Mouse (Mus musculus): ENCODE data around the gene Rhot2.

Gene Rhot2

DNA sequence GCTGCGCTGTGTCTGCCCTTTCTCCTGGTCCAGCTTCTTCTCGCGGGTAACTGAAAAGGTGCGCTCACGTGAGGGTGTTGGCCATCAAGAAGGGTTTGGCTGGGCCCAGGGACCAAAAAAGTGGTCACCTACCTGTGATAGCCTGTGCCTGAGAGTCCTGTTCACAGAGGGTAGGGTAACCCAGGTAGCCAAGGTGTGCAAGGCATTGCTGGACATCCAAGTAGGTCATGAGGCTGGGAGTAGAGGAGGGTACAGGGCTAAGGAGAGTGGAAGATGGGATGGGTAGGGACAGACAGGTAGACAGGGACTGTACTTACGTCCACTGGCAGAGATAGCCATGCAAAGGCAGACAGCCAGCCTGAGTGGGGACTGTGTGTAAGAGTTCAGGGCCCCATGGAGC lies 4.1 kb downstream of the Rhot2 start:
- H3K36me3 ChIP-seq (ENCODE audit: control insufficient read depth, insufficient read depth, low read length, poor library complexity, severe bottlenecking), result peaks cover 5% of the 10 kb centered on the region; the same call in 1 of the 2 replicates
- H3K27me3 ChIP-seq (ENCODE audit: control insufficient read depth, insufficient read depth, low read length, poor library complexity, severe bottlenecking), result no peaks in the 10 kb centered on the region
- DNase-seq (ENCODE audit: low read depth, low spot score), result no peak

DNA sequence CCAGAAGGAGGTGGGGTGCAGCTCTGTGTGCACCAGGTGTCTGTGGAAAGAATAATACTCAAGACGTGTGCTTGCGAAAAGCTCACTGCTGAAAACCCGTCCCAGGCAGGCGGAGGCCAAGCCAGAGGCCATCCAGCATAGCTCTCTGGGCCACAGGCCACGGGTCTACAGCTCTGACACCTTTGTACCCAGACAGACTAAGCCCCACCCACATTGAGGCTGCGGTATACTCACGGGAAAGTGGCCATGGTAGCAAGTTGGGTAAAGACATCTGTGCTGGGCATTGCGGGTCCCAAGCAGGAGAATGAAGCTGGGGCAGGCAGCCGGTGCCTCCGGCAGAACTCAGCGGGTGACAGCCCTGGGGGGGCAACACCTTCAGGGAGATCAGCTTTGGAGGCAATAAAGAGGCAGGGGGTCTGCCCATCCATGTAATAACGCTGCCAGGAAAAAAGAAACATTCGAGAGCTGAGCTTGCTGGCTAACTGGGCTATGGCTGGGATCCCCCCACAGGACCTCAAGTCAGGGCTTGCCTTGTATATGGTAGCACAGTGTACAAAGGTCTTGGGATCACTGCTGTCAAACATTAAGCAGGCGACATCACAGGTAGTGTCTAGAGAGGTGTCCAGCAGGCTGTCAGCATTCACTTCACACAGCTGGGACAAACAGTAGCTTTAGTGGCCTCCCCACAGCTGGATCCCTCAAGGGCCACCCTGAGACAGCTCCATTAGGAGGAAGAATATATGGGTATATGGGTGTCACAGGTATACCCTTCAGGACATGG lies 5.0 kb downstream of the Rhot2 start:
- no peaks in the 10 kb centered on the region for H3K27me3 ChIP-seq (ENCODE audit: control insufficient read depth, insufficient read depth, low read length, poor library complexity, severe bottlenecking)
- no peak for DNase-seq (ENCODE audit: low read depth, low spot score)
- peaks cover 5% of the 10 kb centered on the region; the same call in 1 of the 2 replicates for H3K36me3 ChIP-seq (ENCODE audit: control insufficient read depth, insufficient read depth, low read length, poor library complexity, severe bottlenecking)

DNA sequence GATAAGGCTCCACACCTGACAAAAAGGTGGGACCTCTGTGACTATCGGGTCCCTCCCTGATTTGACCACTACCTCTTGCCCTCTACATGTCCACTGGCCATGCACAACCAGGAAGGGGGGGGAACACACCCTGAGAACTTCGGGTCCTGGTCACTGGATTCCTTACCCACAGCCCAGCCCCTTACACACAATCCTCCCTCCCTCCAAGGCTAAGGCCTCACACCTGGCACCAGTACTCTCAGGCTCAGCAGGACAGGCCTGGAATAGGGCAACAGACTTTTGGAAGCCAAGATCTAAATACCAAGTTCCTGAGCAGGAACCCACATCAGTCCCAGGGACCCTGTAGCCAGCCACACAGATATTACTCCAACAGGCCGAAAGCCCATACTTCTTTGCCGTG lies 5.7 kb downstream of the Rhot2 start:
- DNase-seq (ENCODE audit: low read depth, low spot score), result no peak
- Histone ChIP-seq H3K36me3 (ENCODE audit: control insufficient read depth, insufficient read depth, low read length, poor library complexity, severe bottlenecking) (peaks cover 5% of the 10 kb centered on the region; the same call in 1 of the 2 replicates), H3K27me3 (ENCODE audit: control insufficient read depth, insufficient read depth, low read length, poor library complexity, severe bottlenecking) (no peaks in the 10 kb centered on the region)

DNA sequence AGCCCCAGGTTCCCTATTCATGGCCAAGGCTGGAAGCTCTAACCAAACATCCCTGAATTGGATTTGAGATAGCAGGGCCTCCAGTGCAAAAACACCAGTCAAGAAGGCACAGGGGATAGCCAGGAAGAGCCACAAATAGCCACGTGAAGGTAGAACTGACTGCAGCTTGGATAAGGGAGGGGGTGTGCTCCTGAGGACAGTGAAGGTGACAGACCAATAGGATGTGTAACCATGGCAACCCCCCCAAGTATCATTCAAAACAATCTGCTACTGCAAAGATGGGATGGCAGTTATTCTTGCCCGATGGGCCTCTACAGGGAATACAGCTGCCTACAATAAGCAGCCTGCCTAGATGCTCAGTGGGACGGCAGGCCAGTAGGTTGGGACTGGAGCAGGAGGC lies 7.1 kb downstream of the Rhot2 start:
- Histone ChIP-seq H3K27me3 (ENCODE audit: control insufficient read depth, insufficient read depth, low read length, poor library complexity, severe bottlenecking) (no peaks in the 10 kb centered on the region), H3K36me3 (ENCODE audit: control insufficient read depth, insufficient read depth, low read length, poor library complexity, severe bottlenecking) (peaks cover 5% of the 10 kb centered on the region; the same call in 1 of the 2 replicates)
- DNase-seq (ENCODE audit: low read depth, low spot score), result no peak

DNA sequence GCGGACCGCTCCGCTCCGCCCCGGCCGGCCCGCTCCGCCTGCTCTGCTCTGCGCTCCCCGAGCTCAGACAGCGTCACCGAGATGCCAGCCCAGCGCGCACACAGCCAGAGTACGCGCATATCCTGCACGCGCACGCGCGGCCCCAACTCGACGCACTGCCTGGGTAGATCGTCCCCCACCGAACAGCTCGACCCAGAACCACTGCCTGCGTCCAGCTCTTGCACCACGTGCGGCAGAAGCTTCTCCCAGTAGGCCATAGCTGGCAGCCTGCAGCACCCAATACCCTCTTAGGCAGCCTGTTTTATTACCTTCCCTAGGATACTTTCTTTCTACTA lies 7.6 kb downstream of the Rhot2 start, which contains the start of gene Rhbdl1:
Gene Rhbdl1, minus strand, starts transcription at position 220 of the 335 bp plus-strand sequence.
- H3K36me3 ChIP-seq (ENCODE audit: control insufficient read depth, insufficient read depth, low read length, poor library complexity, severe bottlenecking), result peaks cover 5% of the 10 kb centered on the region; the same call in 1 of the 2 replicates
- H3K27me3 ChIP-seq (ENCODE audit: control insufficient read depth, insufficient read depth, low read length, poor library complexity, severe bottlenecking), result no peaks in the 10 kb centered on the region
- DNase-seq (ENCODE audit: low read depth, low spot score), result peak; percentile 41

DNA sequence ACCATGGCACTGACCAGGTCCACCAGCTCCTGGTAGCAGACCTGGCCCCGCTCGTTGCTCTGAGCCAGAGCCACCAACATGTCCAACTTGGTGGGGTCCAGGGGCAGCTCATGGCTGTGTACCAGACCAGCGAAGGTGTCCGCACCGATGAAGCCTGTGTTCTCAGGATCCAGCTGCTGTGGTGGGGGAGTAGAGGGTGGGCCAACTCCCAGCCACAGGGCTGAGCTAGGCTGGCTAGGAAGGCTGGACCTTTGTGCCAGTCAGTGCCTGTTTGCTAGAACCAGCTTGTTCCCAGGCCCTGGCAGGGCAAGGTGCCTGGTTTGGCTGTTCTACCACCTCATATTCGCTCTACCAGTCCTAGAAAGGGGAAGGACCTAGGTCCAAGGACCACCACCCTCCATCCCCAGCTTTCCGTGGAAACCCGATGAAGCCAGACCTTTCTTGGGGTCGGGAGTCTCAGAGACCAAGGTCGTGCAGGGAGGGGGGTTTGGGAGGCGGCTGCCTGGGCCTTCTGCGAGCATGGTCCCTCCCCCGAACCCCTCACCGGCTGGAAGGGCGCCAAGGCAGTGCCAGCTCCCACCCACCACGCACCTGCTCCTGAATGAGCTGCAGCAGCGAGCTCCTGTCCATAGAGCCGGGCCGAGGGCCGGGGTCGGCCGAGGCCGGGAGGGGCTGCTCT lies 8.1 kb downstream of the Rhot2 start:
- no peak for DNase-seq (ENCODE audit: low read depth, low spot score)
- Histone ChIP-seq H3K27me3 (ENCODE audit: control insufficient read depth, insufficient read depth, low read length, poor library complexity, severe bottlenecking) (no peaks in the 10 kb centered on the region), H3K36me3 (ENCODE audit: control insufficient read depth, insufficient read depth, low read length, poor library complexity, severe bottlenecking) (peaks cover 5% of the 10 kb centered on the region; the same call in 1 of the 2 replicates)

DNA sequence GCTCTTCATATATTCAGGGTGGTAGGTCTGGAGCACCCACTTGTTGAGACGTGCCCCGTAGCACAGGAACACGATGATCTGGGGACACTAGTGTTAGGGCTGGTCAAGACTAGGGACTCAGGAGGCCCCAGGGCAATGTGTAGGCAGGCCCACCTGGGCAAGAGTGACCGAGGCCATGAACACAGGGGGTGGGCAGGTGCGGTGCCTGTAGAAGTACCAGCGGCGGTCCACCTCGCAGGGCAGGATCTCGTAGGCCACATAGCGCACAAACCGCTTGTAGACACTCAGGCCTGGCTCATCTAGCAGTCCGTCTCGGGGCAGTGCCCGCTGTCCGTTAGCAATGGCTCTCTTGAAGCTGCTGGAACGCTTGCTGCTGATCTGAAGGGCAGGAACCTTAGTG lies 8.8 kb downstream of the Rhot2 start:
- Histone ChIP-seq H3K36me3 (ENCODE audit: control insufficient read depth, insufficient read depth, low read length, poor library complexity, severe bottlenecking) (peaks cover 5% of the 10 kb centered on the region; the same call in 1 of the 2 replicates), H3K27me3 (ENCODE audit: control insufficient read depth, insufficient read depth, low read length, poor library complexity, severe bottlenecking) (no peaks in the 10 kb centered on the region)
- DNase-seq (ENCODE audit: low read depth, low spot score), result no peak

DNA sequence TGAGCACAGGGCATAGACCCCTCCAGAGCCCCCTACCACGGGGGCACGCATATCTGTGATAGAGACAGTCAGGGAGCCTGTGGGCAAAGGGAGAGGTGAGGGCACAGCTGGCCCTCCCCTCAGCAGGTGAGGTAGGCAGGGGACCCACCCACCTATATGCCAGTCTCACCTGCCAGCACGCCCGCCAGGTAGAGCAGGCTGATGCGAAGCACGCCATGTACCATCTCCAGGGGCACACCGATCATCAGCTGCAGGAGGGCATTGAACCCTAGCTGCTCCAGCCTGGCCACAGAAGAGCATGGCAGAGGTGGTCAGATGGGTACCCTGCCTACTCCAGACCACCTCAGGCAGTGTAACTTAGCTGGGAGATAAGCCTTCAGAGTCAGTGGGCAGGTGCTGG lies 9.3 kb downstream of the Rhot2 start:
- no peak for DNase-seq (ENCODE audit: low read depth, low spot score)
- Histone ChIP-seq H3K36me3 (ENCODE audit: control insufficient read depth, insufficient read depth, low read length, poor library complexity, severe bottlenecking) (peaks cover 8% of the 10 kb centered on the region; the same call in 1 of the 2 replicates), H3K27me3 (ENCODE audit: control insufficient read depth, insufficient read depth, low read length, poor library complexity, severe bottlenecking) (no peaks in the 10 kb centered on the region)

DNA sequence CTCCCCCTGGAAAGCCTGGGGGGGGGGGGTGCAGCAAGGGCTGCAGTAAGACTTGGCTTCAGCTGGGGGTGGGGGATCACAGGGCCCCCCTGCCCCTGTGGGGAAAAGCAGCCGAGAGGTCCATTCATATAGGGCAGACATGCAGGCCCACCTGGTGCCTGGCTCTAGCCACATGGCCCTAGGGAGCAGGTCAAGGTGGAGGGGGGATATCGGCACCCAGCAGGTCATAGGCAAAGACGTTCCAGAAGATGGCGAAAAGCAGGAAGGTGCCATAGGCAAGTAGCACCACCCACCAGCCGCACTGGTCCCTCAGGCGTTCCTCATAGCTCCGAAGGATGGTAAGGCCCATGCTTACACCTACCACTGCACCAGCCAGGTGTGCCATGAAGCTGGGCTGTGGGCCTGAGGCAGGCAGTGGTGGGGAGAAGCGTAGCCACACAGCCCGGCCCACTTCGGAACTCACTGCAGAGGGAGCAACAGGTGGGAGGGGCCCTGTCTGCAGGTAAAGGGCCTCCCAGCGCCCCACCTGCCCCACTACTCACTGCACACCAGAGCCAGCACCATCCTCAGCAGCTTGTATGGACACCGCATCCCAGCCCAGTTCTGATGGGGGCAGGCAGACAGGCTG lies 9.9 kb downstream of the Rhot2 start:
- no peaks in the 10 kb centered on the region for H3K27me3 ChIP-seq (ENCODE audit: control insufficient read depth, insufficient read depth, low read length, poor library complexity, severe bottlenecking)
- no peak for DNase-seq (ENCODE audit: low read depth, low spot score)
- peaks cover 8% of the 10 kb centered on the region; the same call in 1 of the 2 replicates for H3K36me3 ChIP-seq (ENCODE audit: control insufficient read depth, insufficient read depth, low read length, poor library complexity, severe bottlenecking)

DNA sequence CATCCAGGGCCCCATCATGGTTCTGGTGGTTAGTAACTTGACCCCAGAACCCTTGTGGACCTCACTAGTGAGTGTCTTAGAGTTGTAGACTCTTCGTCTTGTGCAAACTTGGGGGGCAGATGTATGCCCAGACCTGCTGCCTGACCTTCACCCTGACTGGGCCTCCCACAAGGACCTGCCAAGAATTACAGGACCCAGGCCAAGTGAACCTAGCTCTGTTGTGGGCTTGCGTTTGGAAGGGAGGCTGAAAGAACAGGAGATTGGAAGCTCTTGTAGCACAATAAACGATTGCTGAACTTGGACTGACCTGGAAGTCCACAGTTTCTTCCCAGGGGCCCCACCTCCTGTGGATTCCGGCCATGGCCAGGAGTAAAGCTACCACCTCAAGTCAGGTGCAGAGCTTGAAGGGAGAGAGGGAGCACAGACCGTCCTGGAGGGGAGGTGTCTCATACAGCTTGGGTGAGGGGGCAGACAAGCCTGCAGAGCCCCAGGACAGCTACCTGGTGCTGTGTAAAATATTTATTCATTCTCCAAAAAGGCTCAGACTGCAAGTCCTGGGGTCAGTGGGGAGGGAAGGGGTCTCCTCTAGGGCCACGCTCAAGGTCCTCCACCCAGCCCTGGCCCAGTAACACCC lies 10.6 kb downstream of the Rhot2 start:
- no peak for DNase-seq (ENCODE audit: low read depth, low spot score)
- H3K27me3 ChIP-seq (ENCODE audit: control insufficient read depth, insufficient read depth, low read length, poor library complexity, severe bottlenecking), result no peaks in the 10 kb centered on the region
- H3K36me3 ChIP-seq (ENCODE audit: control insufficient read depth, insufficient read depth, low read length, poor library complexity, severe bottlenecking), result peaks cover 6% of the 10 kb centered on the region; the same call in 1 of the 2 replicates

DNA sequence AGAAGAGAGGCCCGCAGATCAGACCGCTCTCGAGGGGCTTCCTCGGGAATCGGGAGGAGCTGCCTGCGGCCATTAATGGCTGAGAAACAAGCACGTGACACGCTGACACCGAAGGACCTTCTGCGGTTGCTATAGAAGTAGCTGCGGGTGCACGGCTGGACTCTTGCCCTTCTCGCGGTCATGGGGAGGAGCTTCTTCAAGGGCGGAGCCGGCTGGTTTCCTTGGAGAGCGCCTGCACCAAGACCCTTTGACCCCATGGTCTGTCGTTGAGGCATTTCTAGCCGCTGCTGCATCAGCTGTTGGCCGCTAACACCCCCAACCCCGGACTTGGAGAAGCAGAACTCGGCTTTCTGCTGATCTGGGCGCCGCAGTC lies 11.4 kb downstream of the Rhot2 start, which contains the start of gene Stub1:
Gene Stub1, minus strand, starts transcription at position 114 of the 373 bp plus-strand sequence.
- DNase-seq (ENCODE audit: low read depth, low spot score), result no peak

DNA sequence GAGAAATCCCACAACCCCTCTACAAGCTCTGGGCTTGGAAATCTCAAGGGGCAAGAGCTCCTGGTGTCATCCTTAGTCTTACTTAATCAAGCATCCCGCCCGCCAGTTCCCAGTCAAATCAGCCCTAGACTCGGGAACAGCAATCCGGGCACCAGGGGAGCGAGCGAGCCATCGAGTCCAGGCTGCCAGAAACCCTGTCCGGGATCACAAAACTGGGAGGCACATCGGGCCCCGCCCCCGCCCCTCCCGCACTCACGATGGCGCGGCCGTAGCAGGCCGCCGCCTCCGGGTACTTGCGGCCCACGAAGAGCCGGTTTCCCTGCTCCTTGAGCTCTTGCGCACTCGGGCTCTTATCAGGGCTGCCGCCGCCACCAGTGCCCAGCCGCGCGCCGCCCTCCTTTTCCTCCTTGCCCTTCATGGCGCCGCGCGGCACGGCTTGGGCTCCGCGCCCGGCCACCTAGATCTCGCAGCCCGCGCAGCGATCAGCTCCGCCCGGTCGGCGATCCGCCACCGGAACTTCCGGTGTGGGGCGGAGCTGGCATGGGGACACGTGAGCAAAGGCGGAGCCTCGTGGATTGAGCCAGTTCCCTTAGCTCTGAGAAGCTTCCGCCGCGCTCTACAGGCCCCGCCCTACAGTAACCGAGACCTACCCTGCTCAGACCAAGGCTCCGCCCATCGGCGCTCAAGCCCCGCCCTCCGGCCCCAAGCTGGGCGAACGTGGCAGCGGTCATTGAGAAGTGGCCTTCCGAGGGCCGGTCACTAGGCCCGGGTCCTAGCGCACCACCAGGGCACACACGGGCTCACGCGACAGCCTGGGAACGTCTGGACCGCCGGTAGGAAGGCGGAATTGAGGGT lies 12.0 kb downstream of the Rhot2 start:
- no peaks in the 10 kb centered on the region for H3K27me3 ChIP-seq (ENCODE audit: control insufficient read depth, insufficient read depth, low read length, poor library complexity, severe bottlenecking)
- H3K36me3 ChIP-seq (ENCODE audit: control insufficient read depth, insufficient read depth, low read length, poor library complexity, severe bottlenecking), result peaks cover 6% of the 10 kb centered on the region; the same call in 1 of the 2 replicates
- peak; percentile 99 for DNase-seq (ENCODE audit: low read depth, low spot score)

More for the DNA sequence above, 11.4 kb downstream of the Rhot2 start, which contains the start of gene Stub1:
- Histone ChIP-seq H3K36me3 (ENCODE audit: control insufficient read depth, insufficient read depth, low read length, poor library complexity, severe bottlenecking) (peaks cover 6% of the 10 kb centered on the region; the same call in 1 of the 2 replicates), H3K27me3 (ENCODE audit: control insufficient read depth, insufficient read depth, low read length, poor library complexity, severe bottlenecking) (no peaks in the 10 kb centered on the region)

DNA sequence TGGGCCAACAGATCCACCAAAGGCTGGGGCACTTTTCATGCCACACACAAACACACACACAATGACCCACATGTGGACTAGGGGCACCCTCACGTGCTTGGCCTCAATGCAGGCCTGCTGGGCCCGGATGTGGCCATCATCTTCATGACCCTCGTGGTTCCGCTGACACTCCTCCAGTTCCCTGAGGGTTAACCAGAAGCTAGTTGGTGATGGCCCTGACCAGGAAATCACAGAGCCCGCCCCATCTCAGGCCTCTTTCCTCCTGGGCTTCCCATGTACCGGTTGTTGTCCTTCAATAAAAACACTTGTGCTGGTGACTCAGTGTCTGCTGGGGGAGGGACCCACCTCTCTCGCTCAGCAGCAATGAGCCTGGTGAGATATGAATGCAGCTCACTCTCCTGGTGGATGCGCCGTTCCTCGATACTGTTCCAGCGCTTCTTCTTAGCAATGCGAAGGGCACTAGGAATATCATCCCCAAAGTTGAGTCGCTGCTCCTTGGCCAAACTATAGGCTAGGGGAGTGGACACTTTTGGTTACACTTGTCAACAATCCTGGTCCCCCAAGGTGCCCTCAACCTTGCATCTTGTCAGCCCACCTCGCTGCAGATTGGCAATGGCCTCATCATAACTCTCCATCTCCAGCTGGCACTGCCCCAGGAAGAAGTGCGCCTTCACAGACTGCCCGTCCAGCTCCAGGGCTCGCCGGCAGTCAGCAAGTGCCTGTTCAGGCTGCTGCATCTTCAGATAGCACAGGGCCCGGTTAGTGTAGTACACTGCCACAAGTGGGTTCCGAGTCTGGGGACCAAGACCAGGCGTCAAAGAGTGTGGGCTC lies 13.0 kb downstream of the Rhot2 start:
- H3K27me3 ChIP-seq (ENCODE audit: control insufficient read depth, insufficient read depth, low read length, poor library complexity, severe bottlenecking), result no peaks in the 10 kb centered on the region
- no peak for DNase-seq (ENCODE audit: low read depth, low spot score)
- peaks cover 6% of the 10 kb centered on the region; the same call in 1 of the 2 replicates for H3K36me3 ChIP-seq (ENCODE audit: control insufficient read depth, insufficient read depth, low read length, poor library complexity, severe bottlenecking)

Data from splenic B cell, adult 2 months (primary cell).